Mouse (Mus musculus): Measurements from ENCODE around the gene Zfp790.
"Not testable (repeated sequence)": the region's sequence is repeated elsewhere in the genome, so short reads cannot be mapped to it uniquely, and the experiment has no call there.

The Zfp790 gene

DNA sequence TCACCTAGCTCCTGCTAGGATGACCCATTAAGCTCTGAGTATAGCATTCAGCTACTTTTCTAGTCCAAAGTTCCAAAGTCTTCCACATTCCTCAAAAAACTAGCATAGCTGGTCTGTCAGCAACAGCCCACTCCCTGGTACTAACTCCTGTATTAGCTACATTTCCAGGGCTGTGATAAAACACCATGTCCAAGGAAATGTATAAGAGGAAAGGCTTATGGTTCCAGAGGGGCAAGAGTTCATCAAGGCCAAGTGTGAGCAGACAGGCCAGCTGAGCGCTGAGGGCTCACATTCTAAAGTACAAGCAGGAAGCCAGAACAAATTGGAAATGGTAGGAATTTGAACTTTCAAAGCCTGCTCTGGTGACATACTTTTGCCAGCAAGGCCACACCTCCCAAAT lies 26.2 kb downstream of the Zfp790 start:
- DNase-seq (ENCODE audit: low read depth), result no peak

DNA sequence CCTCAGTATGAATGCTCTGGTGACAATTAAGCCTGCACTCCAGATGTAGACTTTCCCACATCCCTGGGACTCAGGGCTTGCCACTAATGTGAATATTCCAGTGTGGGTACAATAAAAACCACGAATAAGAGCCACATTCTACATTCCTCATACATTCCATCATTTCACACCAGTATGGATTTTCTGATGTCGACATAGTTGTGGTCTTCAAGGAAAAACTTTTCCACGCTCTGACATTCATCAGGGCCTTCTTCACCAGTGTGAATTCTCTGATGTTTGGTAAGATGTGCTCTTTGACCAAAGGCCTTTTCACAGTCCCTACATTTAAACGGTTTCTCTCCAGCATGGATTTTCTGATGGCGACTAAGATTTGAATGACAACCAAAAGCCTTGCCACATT lies 28.7 kb downstream of the Zfp790 start:
- no peak for DNase-seq (ENCODE audit: low read depth)

DNA sequence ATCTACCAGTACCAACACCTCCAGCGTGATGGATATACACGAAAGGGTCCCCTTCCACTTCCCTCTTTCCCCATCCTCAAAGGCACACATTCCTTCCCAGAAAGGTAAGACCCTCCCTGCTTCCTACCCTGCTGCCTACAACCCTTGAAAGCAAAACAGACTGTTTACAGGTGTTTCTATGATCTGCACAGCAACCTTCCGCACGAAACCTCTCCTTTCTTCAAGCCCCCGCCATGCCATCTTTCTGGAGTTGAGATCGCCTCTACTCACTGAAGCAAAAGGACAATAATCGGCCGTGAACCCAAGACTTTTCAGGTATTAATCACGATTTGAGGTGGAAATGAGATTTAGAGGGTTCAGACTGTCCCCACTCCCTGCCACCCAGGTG lies 36.9 kb downstream of the Zfp790 start:
- DNase-seq (ENCODE audit: low read depth), result no peak

DNA sequence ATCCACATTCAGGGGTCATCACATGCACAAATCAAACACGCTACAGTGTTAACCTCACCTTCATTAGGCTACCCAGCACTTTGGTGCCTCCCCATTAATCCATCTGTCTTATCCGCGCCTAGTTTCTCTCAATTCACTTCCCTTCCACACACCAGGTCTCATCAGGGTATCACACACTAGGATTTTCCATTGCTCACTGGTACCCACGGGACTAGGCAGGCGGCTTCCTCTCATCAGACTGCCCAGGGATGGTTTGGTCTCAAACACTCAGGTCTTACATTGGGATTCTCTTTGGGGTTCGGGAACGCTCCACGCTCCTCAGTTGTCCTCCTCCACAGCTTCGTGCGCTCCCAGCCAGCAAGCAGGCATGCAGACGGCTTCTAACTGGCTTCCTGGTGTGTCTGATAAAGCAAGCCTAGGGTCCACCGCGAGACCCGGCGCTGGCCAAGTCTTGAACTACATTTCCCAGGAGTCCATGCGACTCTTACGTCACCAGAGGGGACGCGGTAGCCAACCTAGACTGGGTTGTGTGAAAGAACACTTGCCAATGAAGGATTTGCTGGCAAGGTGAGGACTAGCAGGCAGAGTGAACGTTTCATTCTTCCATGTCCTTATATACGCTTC lies 37.4 kb downstream of the Zfp790 start, which contains the start of gene Zfp940:
Gene Zfp940 (minus strand): TSS at position 451 of the 624 bp plus-strand sequence.
- DNase-seq (ENCODE audit: low read depth), result peak; percentile 92

DNA sequence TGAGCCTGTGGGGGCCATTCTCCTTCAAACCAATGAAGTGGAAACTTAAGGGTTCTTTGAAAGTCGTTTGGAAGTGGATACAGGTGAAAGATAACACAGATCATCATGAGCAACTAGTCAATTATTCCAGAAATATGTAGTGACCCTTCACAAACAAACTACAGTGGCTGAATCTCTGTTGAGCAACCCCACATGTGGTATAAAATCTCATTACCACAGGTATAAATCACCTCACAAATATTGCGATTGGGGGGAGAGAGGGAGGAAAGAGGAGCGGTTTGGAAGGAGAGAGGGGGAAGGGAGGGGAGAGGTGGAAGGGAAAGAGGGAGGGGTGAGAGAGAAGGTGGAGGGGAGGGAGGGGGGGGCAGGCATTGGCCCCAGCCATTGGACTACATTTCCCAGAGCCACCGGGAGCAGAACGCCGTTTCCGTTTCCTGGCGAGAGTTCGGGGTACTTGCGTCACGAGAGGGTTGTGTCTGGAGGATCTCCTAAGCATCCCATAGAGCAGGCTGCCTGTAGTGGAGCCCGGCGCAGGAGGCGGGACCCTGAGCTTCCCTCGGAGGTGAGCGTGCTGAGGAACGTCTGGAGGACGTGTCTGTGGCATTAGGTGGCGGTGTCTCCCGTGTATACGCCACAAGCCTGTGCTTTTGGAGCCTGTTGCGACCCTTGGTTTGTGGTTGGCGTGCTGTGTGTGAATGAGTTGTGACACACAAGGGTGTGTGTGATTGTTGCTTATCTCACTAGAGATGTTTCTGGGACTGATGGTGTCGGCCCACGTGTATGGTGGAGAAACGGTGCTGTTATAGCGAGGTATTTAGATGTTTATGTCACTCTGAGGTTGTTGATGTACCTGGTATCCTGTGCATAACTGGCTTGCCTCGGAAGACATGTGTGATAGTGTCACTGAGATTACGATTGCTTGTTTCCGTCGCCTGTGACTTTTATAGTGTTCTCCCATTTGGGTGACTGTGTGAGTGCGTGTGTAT lies 43.9 kb downstream of the Zfp790 start, which contains the start of gene Zfp420:
Gene Zfp420 (plus strand): TSS at position 448 of the 986 bp plus-strand sequence.
- DNase-seq (ENCODE audit: low read depth), result peak; percentile 90

DNA sequence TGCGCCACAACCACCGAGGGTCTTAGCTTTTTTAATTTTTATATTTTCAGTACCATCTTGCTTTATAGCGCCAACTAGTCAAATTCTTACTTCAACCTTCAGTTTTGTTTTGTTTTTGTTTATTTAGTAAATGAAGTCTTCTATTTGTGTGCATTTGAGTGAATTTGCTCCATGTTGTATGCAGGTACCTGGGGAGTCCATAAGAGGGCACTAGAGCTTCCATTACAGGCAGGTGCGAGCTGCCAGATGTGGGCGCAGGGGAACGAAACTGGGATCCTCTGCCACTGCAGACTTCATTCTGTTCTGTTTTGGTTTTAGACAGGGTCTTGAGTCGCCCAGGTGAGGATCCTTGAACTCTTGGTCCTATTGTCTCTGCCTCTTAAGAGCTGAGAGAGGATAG lies 45.7 kb downstream of the Zfp790 start:
- DNase-seq (ENCODE audit: low read depth), result peak; percentile 44

DNA sequence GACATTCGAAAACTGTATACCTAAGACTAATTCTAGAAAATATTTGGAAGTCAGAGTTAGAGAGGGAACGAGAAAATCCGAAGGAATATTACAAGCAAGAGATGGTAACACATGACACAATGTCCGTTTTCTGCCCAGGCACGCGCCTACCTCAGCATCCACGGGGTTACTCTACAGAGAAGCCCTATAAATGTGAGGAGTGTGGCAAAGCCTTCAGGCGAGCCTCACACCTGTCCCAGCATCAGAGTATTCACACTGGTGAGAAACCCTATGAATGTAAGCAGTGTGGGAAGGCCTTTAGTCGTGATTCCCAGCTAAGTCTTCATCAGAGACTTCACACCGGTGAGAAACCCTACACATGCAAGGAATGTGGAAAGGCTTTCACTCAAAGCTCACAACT lies 58.3 kb downstream of the Zfp790 start:
- DNase-seq (ENCODE audit: low read depth), result no peak

DNA sequence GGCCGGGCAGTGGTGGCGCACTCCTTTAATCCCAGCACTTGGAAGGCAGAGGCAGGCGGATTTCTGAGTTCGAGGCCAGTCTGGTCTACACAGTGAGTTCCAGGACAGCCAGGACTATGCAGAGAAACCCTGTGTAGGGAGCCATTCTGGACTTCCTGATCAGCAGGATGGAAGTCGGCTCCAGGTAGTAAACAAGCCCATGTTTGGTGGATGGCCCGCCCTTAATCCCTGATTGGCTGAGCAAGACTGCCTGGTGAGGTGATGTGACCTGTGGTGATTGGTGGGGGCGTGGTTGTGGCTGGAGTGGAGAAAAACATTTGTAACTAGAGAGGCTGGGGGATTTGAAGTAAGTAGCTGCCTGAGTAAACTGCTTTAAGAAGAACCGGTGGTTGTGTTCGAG lies 61.6 kb downstream of the Zfp790 start:
- not testable (repeated sequence) for DNase-seq (ENCODE audit: low read depth)

DNA sequence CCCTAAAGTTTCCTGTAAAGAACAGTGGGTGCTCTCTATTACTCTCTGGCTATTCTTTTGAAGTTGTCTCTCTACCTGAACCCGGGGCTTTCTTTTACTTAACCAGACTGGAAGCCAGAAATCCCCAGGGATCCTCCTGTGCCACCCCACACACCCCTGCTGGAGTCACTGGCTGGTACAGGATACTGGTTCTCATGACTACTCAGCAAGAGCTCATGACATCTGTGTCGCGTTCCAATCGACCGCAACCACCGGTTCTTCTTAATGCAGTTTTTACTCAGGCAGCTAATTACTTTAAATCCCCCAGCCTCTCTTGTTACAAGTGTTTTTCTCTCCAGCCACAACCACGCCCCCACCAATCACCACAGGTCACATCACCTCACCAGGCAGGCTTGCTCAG lies 64.1 kb downstream of the Zfp790 start:
- no peak for DNase-seq (ENCODE audit: low read depth)

Measured in induced T-regulatory cell, adult 2 months (primary cell).